Mouse (Mus musculus): ENCODE measurements at regions not wholly inside any gene's neighbourhood (a gene's known extent, or its start where the extent isn't known, plus 50 kb on each side); places are given as distances from the start of the nearest gene placed in this dataset.

- Histone ChIP-seq H3K27me3 (ENCODE audit: insufficient read depth, low read length) (no peaks in the 10 kb centered on the region), H3K4me3 (replicated peaks; ENCODE audit: low read depth, low read length) (no peak overlapping the region), H3K4me1 (replicated peaks; ENCODE audit: insufficient read depth, low read length) (no peaks in the 10 kb centered on the region), H3K9ac (ENCODE audit: low read depth, low read length) (no peak overlapping the region), H3K4me2 (ENCODE audit: low read length) (no peak overlapping the region), H3K9me3 (replicated peaks; ENCODE audit: low read length) (no peaks in the 10 kb centered on the region), H3K36me3 (ENCODE audit: insufficient read depth, low read length) (no peaks in the 10 kb centered on the region), H3K27ac (no peak overlapping the region)
- no peak for ATAC-seq (replicated peaks; ENCODE audit: low FRiP score, low read depth)
- DNase-seq (ENCODE audit: low spot score): no peak
- TF ChIP-seq CTCF (IDR thresholded peaks at IDR 0.05; ENCODE audit: low read depth): no peak
- 75% methylated on average over 3 of the region's 3 CpGs for WGBS
Measured at GRCm38 (mm10) chr1:23190316-23191005, 88.4 kb upstream of the 4933415F23Rik start.

- no peak overlapping the region for H3K27ac ChIP-seq
- no peak for TF ChIP-seq CTCF (IDR thresholded peaks at IDR 0.05; ENCODE audit: low read depth)
Measured at GRCm38 (mm10) chr1:23189790-23190189, 87.7 kb upstream of the 4933415F23Rik start.

GRCm38 (mm10) chr1:23188216-23188615 is 86.2 kb upstream of the 4933415F23Rik start:
- Histone ChIP-seq H3K27ac (peak overlapping the region; percentile 70), H3K36me3 (ENCODE audit: insufficient read depth, low read length) (no peaks in the 10 kb centered on the region), H3K4me2 (ENCODE audit: low read length) (peak overlapping the region; percentile 21; the same call in 1 of the 2 replicates), H3K4me3 (replicated peaks; ENCODE audit: low read depth, low read length) (no peak overlapping the region), H3K4me1 (replicated peaks; ENCODE audit: insufficient read depth, low read length) (no peaks in the 10 kb centered on the region), H3K9me3 (replicated peaks; ENCODE audit: low read length) (no peaks in the 10 kb centered on the region), H3K27me3 (ENCODE audit: insufficient read depth, low read length) (no peaks in the 10 kb centered on the region), H3K9ac (ENCODE audit: low read depth, low read length) (no peak overlapping the region)
- DNase-seq (ENCODE audit: low spot score) (no peak), ATAC-seq (replicated peaks; ENCODE audit: low FRiP score, low read depth) (no peak)
- 33% methylated on average over 5 of the region's 5 CpGs for WGBS
- no peak for TF ChIP-seq CTCF (IDR thresholded peaks at IDR 0.05; ENCODE audit: low read depth)

More at GRCm38 (mm10) chr1:23189790-23190189, 87.7 kb upstream of the 4933415F23Rik start:
- Histone ChIP-seq H3K4me3 (replicated peaks; ENCODE audit: low read depth, low read length) (no peak overlapping the region), H3K27me3 (ENCODE audit: insufficient read depth, low read length) (no peaks in the 10 kb centered on the region), H3K9ac (ENCODE audit: low read depth, low read length) (no peak overlapping the region), H3K9me3 (replicated peaks; ENCODE audit: low read length) (no peaks in the 10 kb centered on the region), H3K4me2 (ENCODE audit: low read length) (no peak overlapping the region), H3K4me1 (replicated peaks; ENCODE audit: insufficient read depth, low read length) (no peaks in the 10 kb centered on the region), H3K36me3 (ENCODE audit: insufficient read depth, low read length) (no peaks in the 10 kb centered on the region)
- DNase-seq (ENCODE audit: low spot score): no peak
- no peak for ATAC-seq (replicated peaks; ENCODE audit: low FRiP score, low read depth)
- 92% methylated on average over 4 of the region's 4 CpGs for WGBS

GRCm38 (mm10) chr1:23187446-23188206 is 85.6 kb upstream of the 4933415F23Rik start:
- DNase-seq (ENCODE audit: low spot score) (peak; percentile 61), ATAC-seq (replicated peaks; ENCODE audit: low FRiP score, low read depth) (peak; percentile 86)
- 46% methylated on average over 6 of the region's 6 CpGs for WGBS
- Histone ChIP-seq H3K4me1 (replicated peaks; ENCODE audit: insufficient read depth, low read length) (no peaks in the 10 kb centered on the region), H3K4me2 (ENCODE audit: low read length) (peak overlapping the region; percentile 21; the same call in 1 of the 2 replicates), H3K4me3 (replicated peaks; ENCODE audit: low read depth, low read length) (no peak overlapping the region), H3K9me3 (replicated peaks; ENCODE audit: low read length) (no peaks in the 10 kb centered on the region), H3K9ac (ENCODE audit: low read depth, low read length) (no peak overlapping the region), H3K36me3 (ENCODE audit: insufficient read depth, low read length) (no peaks in the 10 kb centered on the region), H3K27ac (peak overlapping the region; percentile 70), H3K27me3 (ENCODE audit: insufficient read depth, low read length) (no peaks in the 10 kb centered on the region)
- no peak for TF ChIP-seq CTCF (IDR thresholded peaks at IDR 0.05; ENCODE audit: low read depth)

- DNase-seq (ENCODE audit: low spot score): peak; percentile 58
- whole genome bisulfite sequencing: 68% methylated on average over 9 of the region's 9 CpGs
- H3K27ac ChIP-seq: no peak overlapping the region
- TF ChIP-seq CTCF (IDR thresholded peaks at IDR 0.05; ENCODE audit: low read depth): no peak
- H3K27me3 ChIP-seq (ENCODE audit: insufficient read depth, low read length): no peaks in the 10 kb centered on the region
- no peaks in the 10 kb centered on the region for H3K9me3 ChIP-seq (replicated peaks; ENCODE audit: low read length)
- H3K4me2 ChIP-seq (ENCODE audit: low read length): no peak overlapping the region
- H3K4me3 ChIP-seq (replicated peaks; ENCODE audit: low read depth, low read length): no peak overlapping the region
- no peak overlapping the region for H3K9ac ChIP-seq (ENCODE audit: low read depth, low read length)
- H3K36me3 ChIP-seq (ENCODE audit: insufficient read depth, low read length): no peaks in the 10 kb centered on the region
- H3K4me1 ChIP-seq (replicated peaks; ENCODE audit: insufficient read depth, low read length): no peaks in the 10 kb centered on the region
- no peak for ATAC-seq (replicated peaks; ENCODE audit: low FRiP score, low read depth)
Measured at GRCm38 (mm10) chr1:23184728-23185127, 82.7 kb upstream of the 4933415F23Rik start.

- Histone ChIP-seq H3K27ac (no peak overlapping the region), H3K4me1 (replicated peaks; ENCODE audit: insufficient read depth, low read length) (no peaks in the 10 kb centered on the region), H3K4me2 (ENCODE audit: low read length) (no peak overlapping the region), H3K4me3 (replicated peaks; ENCODE audit: low read depth, low read length) (no peak overlapping the region), H3K9ac (ENCODE audit: low read depth, low read length) (no peak overlapping the region), H3K9me3 (replicated peaks; ENCODE audit: low read length) (no peaks in the 10 kb centered on the region), H3K27me3 (ENCODE audit: insufficient read depth, low read length) (no peaks in the 10 kb centered on the region), H3K36me3 (ENCODE audit: insufficient read depth, low read length) (no peaks in the 10 kb centered on the region)
- ATAC-seq (replicated peaks; ENCODE audit: low FRiP score, low read depth): no peak; the same call in 1 of the 2 replicates
- TF ChIP-seq CTCF (IDR thresholded peaks at IDR 0.05; ENCODE audit: low read depth): no peak
- no peak for DNase-seq (ENCODE audit: low spot score)
Measured at GRCm38 (mm10) chr1:23182541-23182940, 80.5 kb upstream of the 4933415F23Rik start.
